Mouse (Mus musculus): ENCODE data around the gene Brap. TPM values are rescaled to one million over a fixed set of nuclear protein-coding genes. Genes with fewer than 3 reads are reported as not detected.
A peak's percentile ranks its signal among the peaks of the same experiment; 100 is the strongest.
"Not testable (repeated sequence)": the region's sequence is repeated elsewhere in the genome, so short reads cannot be mapped to it uniquely, and the experiment has no call there.

Gene Brap
- polyA plus RNA-seq, 1 experiment from 2014 or later: 51.3 TPM

DNA sequence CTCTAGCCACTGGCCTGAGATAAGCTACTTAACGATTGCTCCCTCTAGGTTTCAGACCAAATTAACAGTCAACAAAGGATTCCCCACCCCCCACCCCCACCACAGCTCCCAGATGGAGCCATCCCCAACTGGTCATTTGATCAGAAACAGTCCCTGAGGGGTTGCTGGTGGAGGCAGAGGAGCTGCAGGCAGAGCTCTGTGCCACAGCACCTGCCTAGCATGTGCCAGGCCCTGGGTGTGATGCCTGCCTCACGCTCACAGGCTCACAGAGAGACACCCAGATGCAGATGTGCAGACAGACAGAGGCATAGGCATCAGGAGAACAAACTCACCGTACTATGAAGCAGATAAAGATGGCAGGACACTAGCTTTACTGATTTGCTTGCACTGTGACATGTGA lies 27.6 kb upstream of the Brap start:
- no peak overlapping the region for H3K27ac ChIP-seq (ENCODE audit: low read depth, low read length)
- no peak for ATAC-seq (ENCODE audit: insufficient read depth, low FRiP score, low TSS enrichment)
- WGBS: 60% methylated on average over 3 of the region's 3 CpGs

DNA sequence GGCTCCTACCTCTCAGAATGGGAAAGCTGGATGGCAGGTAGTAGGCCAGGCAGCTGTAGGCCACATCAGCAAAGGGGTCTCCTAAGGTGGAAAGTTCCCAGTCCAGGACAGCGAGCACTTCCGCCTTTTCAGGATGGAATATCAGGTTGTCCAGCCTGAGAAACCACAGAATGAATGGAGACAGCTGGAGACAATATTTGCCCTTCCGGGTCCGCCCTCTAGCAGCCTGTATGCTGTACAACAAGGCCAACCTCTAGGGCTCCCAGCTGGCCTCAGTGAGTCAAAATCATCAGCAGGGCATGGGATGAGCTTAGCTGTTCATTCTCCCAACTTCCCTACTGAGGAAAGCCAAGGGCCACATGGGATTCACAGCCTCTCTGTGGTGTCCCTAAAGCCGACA lies 25.7 kb upstream of the Brap start:
- H3K4me2 ChIP-seq (ENCODE audit: low read depth): no peak overlapping the region
- no peaks in the 10 kb centered on the region for H3K4me1 ChIP-seq (ENCODE audit: control insufficient read depth, insufficient read depth, low read length)
- no peaks in the 10 kb centered on the region for H3K9me3 ChIP-seq (ENCODE audit: control insufficient read depth, low read length)
- ATAC-seq (ENCODE audit: insufficient read depth, low FRiP score, low TSS enrichment) (no peak), DNase-seq (ENCODE audit: low spot score) (no peak)
- no peaks in the 10 kb centered on the region for H3K27me3 ChIP-seq (ENCODE audit: control insufficient read depth, insufficient read depth, low read length)
- whole genome bisulfite sequencing: 90% methylated on average over 5 of the region's 5 CpGs
- H3K4me3 ChIP-seq (ENCODE audit: low read depth, low read length): no peak overlapping the region
- H3K27ac ChIP-seq (ENCODE audit: low read depth, low read length): no peak overlapping the region
- no peak overlapping the region for H3K9ac ChIP-seq (ENCODE audit: low read length)
- no peaks in the 10 kb centered on the region for H3K36me3 ChIP-seq (ENCODE audit: control insufficient read depth, insufficient read depth, low read length)

More for the DNA sequence above, 27.6 kb upstream of the Brap start:
- H3K4me1 ChIP-seq (ENCODE audit: control insufficient read depth, insufficient read depth, low read length): no peaks in the 10 kb centered on the region
- no peak overlapping the region for H3K9ac ChIP-seq (ENCODE audit: low read length)
- DNase-seq (ENCODE audit: low spot score): no peak
- no peaks in the 10 kb centered on the region for H3K9me3 ChIP-seq (ENCODE audit: control insufficient read depth, low read length)
- H3K27me3 ChIP-seq (ENCODE audit: control insufficient read depth, insufficient read depth, low read length): no peaks in the 10 kb centered on the region
- H3K36me3 ChIP-seq (ENCODE audit: control insufficient read depth, insufficient read depth, low read length): no peaks in the 10 kb centered on the region
- no peak overlapping the region for H3K4me2 ChIP-seq (ENCODE audit: low read depth)
- no peak overlapping the region for H3K4me3 ChIP-seq (ENCODE audit: low read depth, low read length)

DNA sequence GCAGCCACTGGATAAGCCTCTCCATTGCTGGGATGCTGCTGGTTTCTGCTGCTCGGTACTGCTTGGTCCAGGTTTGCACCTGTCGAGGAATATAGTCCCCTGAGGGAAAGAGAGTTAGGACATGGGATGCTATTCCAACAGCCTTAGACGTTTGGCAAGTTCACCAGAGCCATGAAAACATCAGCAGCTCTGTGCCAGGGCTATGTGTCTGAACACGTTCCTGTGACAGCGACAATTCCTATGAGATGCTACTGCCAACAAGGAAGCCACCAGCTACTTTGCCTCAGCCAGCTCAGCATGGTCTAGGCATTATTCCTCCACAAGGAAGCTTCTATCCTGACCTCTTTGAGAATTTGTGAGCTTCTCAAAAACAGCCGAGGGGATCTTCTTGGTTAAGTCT lies 23.1 kb upstream of the Brap start:
- WGBS: 85% methylated on average over 6 of the region's 6 CpGs
- no peak for ATAC-seq (ENCODE audit: insufficient read depth, low FRiP score, low TSS enrichment)
- no peak overlapping the region for H3K9ac ChIP-seq (ENCODE audit: low read length)

DNA sequence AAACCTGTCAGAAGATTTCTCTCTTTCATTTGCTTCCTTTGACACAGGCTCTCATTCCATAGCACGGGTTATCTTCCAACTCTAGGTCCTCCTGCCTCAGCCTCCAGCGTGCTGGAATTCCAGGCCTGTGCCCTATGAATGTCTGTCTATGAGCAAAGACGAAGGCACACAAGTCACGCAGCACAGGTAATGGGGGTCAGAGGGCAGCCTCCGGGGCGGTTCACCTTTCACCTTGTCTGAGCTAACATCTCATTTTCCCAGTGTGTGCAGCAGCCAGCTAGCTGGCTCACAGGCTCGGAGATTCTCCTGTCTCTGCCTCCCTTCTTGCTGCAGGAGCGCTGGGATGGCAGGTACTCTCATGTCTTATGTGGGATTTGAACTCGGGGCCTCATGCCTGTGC lies 20.8 kb upstream of the Brap start:
- no peak for DNase-seq (ENCODE audit: low spot score)
- H3K9me3 ChIP-seq (ENCODE audit: control insufficient read depth, low read length): no peaks in the 10 kb centered on the region
- H3K4me1 ChIP-seq (ENCODE audit: control insufficient read depth, insufficient read depth, low read length): no peaks in the 10 kb centered on the region
- H3K36me3 ChIP-seq (ENCODE audit: control insufficient read depth, insufficient read depth, low read length): no peaks in the 10 kb centered on the region
- H3K4me3 ChIP-seq (ENCODE audit: low read depth, low read length): no peak overlapping the region
- H3K27ac ChIP-seq (ENCODE audit: low read depth, low read length): no peak overlapping the region
- no peaks in the 10 kb centered on the region for H3K27me3 ChIP-seq (ENCODE audit: control insufficient read depth, insufficient read depth, low read length)
- H3K9ac ChIP-seq (ENCODE audit: low read length): no peak overlapping the region
- ATAC-seq (ENCODE audit: insufficient read depth, low FRiP score, low TSS enrichment): no peak
- H3K4me2 ChIP-seq (ENCODE audit: low read depth): no peak overlapping the region
- 95% methylated on average over 9 of the region's 9 CpGs for WGBS

More for the DNA sequence above, 23.1 kb upstream of the Brap start:
- no peak overlapping the region for H3K4me3 ChIP-seq (ENCODE audit: low read depth, low read length)
- no peaks in the 10 kb centered on the region for H3K4me1 ChIP-seq (ENCODE audit: control insufficient read depth, insufficient read depth, low read length)
- no peak overlapping the region for H3K4me2 ChIP-seq (ENCODE audit: low read depth)
- H3K27me3 ChIP-seq (ENCODE audit: control insufficient read depth, insufficient read depth, low read length): no peaks in the 10 kb centered on the region
- no peak overlapping the region for H3K27ac ChIP-seq (ENCODE audit: low read depth, low read length)
- DNase-seq (ENCODE audit: low spot score): no peak
- H3K36me3 ChIP-seq (ENCODE audit: control insufficient read depth, insufficient read depth, low read length): no peaks in the 10 kb centered on the region
- H3K9me3 ChIP-seq (ENCODE audit: control insufficient read depth, low read length): no peaks in the 10 kb centered on the region

DNA sequence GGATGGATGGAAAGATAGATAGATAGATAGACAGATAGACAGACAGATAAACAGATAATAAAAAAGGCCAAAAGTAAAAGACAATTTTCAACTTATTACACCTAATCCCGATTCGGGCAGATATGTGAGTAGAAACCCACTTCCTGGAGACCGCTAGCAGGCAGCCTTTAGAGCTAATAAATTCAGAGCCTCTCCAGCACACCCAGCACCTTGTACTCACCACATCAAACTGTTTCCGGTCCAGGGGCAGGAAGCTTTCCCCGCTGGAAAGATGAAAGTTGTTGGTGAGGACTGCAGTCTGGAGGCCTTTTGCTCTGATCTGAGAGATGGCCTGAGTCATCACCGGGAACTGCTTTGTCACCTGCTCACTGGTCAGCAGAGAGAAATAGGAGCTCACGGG lies 11.2 kb upstream of the Brap start:
- DNase-seq (ENCODE audit: low spot score) (no peak), ATAC-seq (ENCODE audit: insufficient read depth, low FRiP score, low TSS enrichment) (no peak)
- Histone ChIP-seq H3K4me1 (ENCODE audit: control insufficient read depth, insufficient read depth, low read length) (no peaks in the 10 kb centered on the region), H3K27ac (ENCODE audit: low read depth, low read length) (no peak overlapping the region), H3K9ac (ENCODE audit: low read length) (no peak overlapping the region), H3K4me2 (ENCODE audit: low read depth) (no peak overlapping the region), H3K4me3 (ENCODE audit: low read depth, low read length) (no peak overlapping the region), H3K27me3 (ENCODE audit: control insufficient read depth, insufficient read depth, low read length) (no peaks in the 10 kb centered on the region), H3K36me3 (ENCODE audit: control insufficient read depth, insufficient read depth, low read length) (no peaks in the 10 kb centered on the region), H3K9me3 (ENCODE audit: control insufficient read depth, low read length) (no peaks in the 10 kb centered on the region)
- WGBS: 68% methylated on average over 7 of the region's 7 CpGs

DNA sequence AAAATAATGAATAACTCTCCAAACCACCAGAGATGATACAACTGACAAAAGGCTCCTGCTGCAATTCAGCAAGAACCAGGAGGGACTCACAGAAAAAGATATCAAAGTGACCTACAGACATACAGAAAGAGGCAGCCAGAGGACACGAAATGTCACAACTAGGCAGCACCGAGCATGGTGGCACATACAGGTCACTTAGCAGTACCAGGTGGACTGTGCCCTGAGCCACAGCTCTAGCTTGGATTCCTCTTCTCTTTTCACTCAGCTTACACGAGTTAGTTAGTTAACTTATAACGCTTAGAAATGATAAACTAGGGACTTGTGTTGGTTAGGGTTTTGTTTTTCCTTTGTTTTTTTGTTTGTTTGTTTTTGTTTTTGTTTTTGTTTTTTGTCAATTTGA lies 5.8 kb upstream of the Brap start:
- Histone ChIP-seq H3K4me3 (ENCODE audit: low read depth, low read length) (no peak overlapping the region), H3K9ac (ENCODE audit: low read length) (no peak overlapping the region), H3K9me3 (ENCODE audit: control insufficient read depth, low read length) (no peaks in the 10 kb centered on the region), H3K27ac (ENCODE audit: low read depth, low read length) (no peak overlapping the region), H3K27me3 (ENCODE audit: control insufficient read depth, insufficient read depth, low read length) (no peaks in the 10 kb centered on the region), H3K36me3 (ENCODE audit: control insufficient read depth, insufficient read depth, low read length) (no peaks in the 10 kb centered on the region), H3K4me2 (ENCODE audit: low read depth) (no peak overlapping the region), H3K4me1 (ENCODE audit: control insufficient read depth, insufficient read depth, low read length) (no peaks in the 10 kb centered on the region)
- WGBS: 85% methylated on average over 4 of the region's 4 CpGs
- ATAC-seq (ENCODE audit: insufficient read depth, low FRiP score, low TSS enrichment) (no peak), DNase-seq (ENCODE audit: low spot score) (no peak)

DNA sequence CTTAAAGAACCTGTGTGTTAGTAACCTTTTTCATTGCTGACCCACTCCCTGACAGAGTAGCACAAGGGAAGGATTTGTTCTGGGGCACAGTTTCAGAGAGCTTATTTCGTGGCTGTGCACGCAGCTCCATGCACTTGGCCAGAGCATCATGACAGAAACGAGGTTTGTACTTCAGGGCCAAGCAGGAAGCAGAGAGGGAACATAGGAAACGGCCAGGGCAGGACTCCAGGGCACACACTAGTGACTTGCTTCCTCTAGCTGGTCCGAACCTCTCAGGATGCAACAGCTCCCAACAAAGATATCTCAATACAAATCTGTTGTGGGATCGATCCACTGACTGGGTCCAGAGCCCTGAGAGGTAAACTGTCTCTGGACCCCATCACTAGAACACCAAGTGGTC lies 3.5 kb upstream of the Brap start:
- not testable (repeated sequence) for H3K4me1 ChIP-seq (ENCODE audit: control insufficient read depth, insufficient read depth, low read length); H3K36me3 ChIP-seq (ENCODE audit: control insufficient read depth, insufficient read depth, low read length); DNase-seq (ENCODE audit: low spot score); ATAC-seq (ENCODE audit: insufficient read depth, low FRiP score, low TSS enrichment); H3K27me3 ChIP-seq (ENCODE audit: control insufficient read depth, insufficient read depth, low read length); H3K4me3 ChIP-seq (ENCODE audit: low read depth, low read length); H3K27ac ChIP-seq (ENCODE audit: low read depth, low read length); H3K9me3 ChIP-seq (ENCODE audit: control insufficient read depth, low read length); H3K9ac ChIP-seq (ENCODE audit: low read length); H3K4me2 ChIP-seq (ENCODE audit: low read depth)
- WGBS: 79% methylated on average over 6 of the region's 6 CpGs

DNA sequence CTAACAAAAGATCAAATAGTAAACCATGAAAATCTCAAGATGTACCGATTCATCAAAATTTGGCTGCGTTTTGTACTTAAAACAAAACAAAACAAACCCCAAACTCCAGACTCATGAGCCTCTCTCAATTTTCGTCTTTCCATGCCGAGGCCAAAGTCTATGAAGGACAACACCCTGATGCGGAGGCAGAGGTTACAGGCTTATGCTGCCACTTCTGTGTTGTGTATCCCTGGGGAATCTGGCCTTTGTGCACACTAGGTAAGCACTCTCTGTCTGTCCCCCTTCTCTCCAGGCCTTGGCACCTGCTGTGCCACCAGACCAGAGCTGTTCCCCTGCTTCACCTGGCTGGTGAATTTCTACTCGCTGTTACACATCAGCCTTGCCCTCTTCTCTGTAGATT lies 2.7 kb upstream of the Brap start:
- H3K36me3 ChIP-seq (ENCODE audit: control insufficient read depth, insufficient read depth, low read length); H3K27ac ChIP-seq (ENCODE audit: low read depth, low read length); DNase-seq (ENCODE audit: low spot score); H3K4me1 ChIP-seq (ENCODE audit: control insufficient read depth, insufficient read depth, low read length); H3K9me3 ChIP-seq (ENCODE audit: control insufficient read depth, low read length); H3K4me2 ChIP-seq (ENCODE audit: low read depth); H3K9ac ChIP-seq (ENCODE audit: low read length); H3K4me3 ChIP-seq (ENCODE audit: low read depth, low read length); H3K27me3 ChIP-seq (ENCODE audit: control insufficient read depth, insufficient read depth, low read length); ATAC-seq (ENCODE audit: insufficient read depth, low FRiP score, low TSS enrichment): not testable (repeated sequence)
- 82% methylated on average over 6 of the region's 6 CpGs for WGBS

DNA sequence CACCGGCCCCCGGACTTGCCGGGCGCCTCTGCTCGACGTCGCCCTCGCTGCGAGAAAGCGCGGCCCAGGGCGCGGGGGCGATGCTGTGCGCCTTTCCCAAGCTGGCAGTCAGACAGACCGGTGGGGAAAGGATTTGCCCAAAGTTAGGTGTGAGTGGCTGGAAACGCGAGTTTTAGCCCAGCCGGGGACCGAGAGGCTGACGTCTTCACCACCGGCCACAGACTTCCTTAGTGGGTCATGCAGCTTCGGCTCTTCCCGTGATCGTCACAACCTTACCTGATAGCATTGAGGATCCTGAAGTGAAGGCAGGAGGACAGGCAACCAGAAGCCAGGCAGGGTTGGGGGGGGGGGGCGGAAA lies 513 bp downstream of the Brap start:
- ATAC-seq (ENCODE audit: insufficient read depth, low FRiP score, low TSS enrichment) (0 out of 2 replicates have a peak, but pooled peaks have one; percentile 13), DNase-seq (ENCODE audit: low spot score) (no peak)
- H3K27me3 ChIP-seq (ENCODE audit: control insufficient read depth, insufficient read depth, low read length): no peaks in the 10 kb centered on the region
- H3K9ac ChIP-seq (ENCODE audit: low read length): peak overlapping the region; percentile 83
- peak overlapping the region; percentile 62 for H3K4me2 ChIP-seq (ENCODE audit: low read depth)
- H3K4me3 ChIP-seq (ENCODE audit: low read depth, low read length): peak overlapping the region; percentile 92
- H3K4me1 ChIP-seq (ENCODE audit: control insufficient read depth, insufficient read depth, low read length): 0 out of 2 replicates have a peak, but pooled peaks cover 8% of the 10 kb centered on the region
- H3K27ac ChIP-seq (ENCODE audit: low read depth, low read length): peak overlapping the region; percentile 67; the same call in 1 of the 2 replicates
- WGBS: under 1% methylated on average over 26 of the region's 26 CpGs
- no peaks in the 10 kb centered on the region for H3K9me3 ChIP-seq (ENCODE audit: control insufficient read depth, low read length)
- peaks cover 4% of the 10 kb centered on the region; the same call in 1 of the 2 replicates for H3K36me3 ChIP-seq (ENCODE audit: control insufficient read depth, insufficient read depth, low read length)

Measured in neural tube, embryonic 11.5 days (tissue).